Comparison of ENCODE assay signal across 11 mouse cellular contexts in the genomic region with DNA sequence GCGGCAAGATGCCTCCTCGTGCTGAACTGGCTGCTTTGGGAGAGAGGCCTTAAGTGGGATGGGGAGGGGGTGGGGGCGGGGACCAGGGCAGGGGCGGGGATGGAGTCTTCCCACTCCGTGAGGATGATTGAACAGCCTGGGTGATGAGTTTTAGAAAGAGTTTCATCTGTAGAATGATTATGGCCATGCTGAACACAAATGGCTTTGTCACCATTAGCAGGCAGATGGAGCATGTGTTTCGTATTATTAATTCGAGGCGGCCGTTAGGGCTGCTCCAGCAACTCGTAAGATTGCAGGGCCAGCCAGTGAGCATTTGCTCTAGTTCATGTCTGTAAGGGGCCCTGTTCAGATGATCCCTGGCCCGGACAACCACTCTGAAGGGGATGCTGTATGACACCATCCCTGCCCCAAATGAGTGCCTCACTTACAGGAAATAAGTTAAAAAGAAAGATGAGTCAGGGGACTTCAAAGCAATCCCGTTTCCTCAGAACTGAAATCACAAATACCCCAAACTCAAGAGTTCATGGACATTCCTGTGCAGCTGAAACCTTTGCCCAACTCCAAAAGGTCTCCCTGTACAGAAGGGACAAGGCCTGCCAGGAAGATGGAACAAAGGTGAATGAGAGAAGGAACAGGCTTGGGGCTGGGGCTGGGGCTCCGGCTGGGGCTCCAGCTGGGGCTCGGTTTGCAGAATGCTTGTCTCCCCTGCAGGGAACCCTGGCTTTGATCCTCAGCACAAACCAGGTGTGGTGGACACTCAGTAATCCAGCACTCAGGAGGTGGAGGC. TPM values are rescaled to one million over a fixed set of nuclear protein-coding genes. Genes with fewer than 3 reads are reported as not detected.
DNase-seq lines count a peak whose midpoint lies in the region; ATAC-seq and TF ChIP-seq lines count a peak whose summit lies in the region.
"Had no signal": no experiment of that assay in that cellular context is flagged by ENCODE, and none has a peak within 500 bp of the region (broad histone marks: within the 10 kb centered on the region; RNA-seq: fewer than 3 reads in every experiment).

No protein-coding gene starts in this region.

- no peaks in the 10 kb centered on the region for H3K27me3 ChIP-seq in hindbrain, embryonic 10.5 days (ENCODE audit: insufficient read depth, poor library complexity, severe bottlenecking)
- no peaks in the 10 kb centered on the region for H3K27me3 ChIP-seq in hindbrain, embryonic 11.5 days (ENCODE audit: control insufficient read depth, insufficient read depth, low read length)
- no peaks in the 10 kb centered on the region for H3K27me3 ChIP-seq in embryonic facial prominence, embryonic 13.5 days
- no peaks in the 10 kb centered on the region for H3K27me3 ChIP-seq in intestine, postnatal 0 days (replicated peaks; ENCODE audit: control insufficient read depth, insufficient read depth, low read length)
- H3K27me3 ChIP-seq in midbrain, embryonic 14.5 days (ENCODE audit: control insufficient read depth, insufficient read depth, low read length) = no peaks in the 10 kb centered on the region

- peak overlapping the region; percentile 69 for H3K27ac ChIP-seq in hindbrain, embryonic 10.5 days
- no peak overlapping the region for H3K27ac ChIP-seq in hindbrain, embryonic 11.5 days (ENCODE audit: low read depth, low read length)
- peak overlapping the region; percentile 89 for H3K27ac ChIP-seq in embryonic facial prominence, embryonic 13.5 days
- H3K27ac ChIP-seq in intestine, postnatal 0 days (ENCODE audit: low read depth, low read length) = no peak overlapping the region
- H3K27ac ChIP-seq in midbrain, embryonic 14.5 days (replicated peaks; ENCODE audit: low read depth, low read length) = no peak overlapping the region

- H3K4me3 ChIP-seq in hindbrain, embryonic 10.5 days = no peak overlapping the region
- H3K4me3 ChIP-seq in hindbrain, embryonic 11.5 days (ENCODE audit: low read depth, low read length) = no peak overlapping the region
- no peak overlapping the region for H3K4me3 ChIP-seq in embryonic facial prominence, embryonic 13.5 days
- H3K4me3 ChIP-seq in intestine, postnatal 0 days (ENCODE audit: low read depth, low read length) = no peak overlapping the region
- no peak overlapping the region for H3K4me3 ChIP-seq in midbrain, embryonic 14.5 days (replicated peaks; ENCODE audit: low read depth, low read length)

- H3K9ac ChIP-seq in hindbrain, embryonic 11.5 days (ENCODE audit: low read depth, low read length) = no peak overlapping the region
- H3K9ac ChIP-seq in embryonic facial prominence, embryonic 13.5 days = no peak overlapping the region
- no peak overlapping the region for H3K9ac ChIP-seq in intestine, postnatal 0 days (ENCODE audit: low read depth, low read length)
- no peak overlapping the region for H3K9ac ChIP-seq in midbrain, embryonic 14.5 days (replicated peaks; ENCODE audit: low read length)

- peaks cover 42% of the 10 kb centered on the region for H3K4me1 ChIP-seq in hindbrain, embryonic 10.5 days (replicated peaks)
- H3K4me1 ChIP-seq in hindbrain, embryonic 11.5 days (replicated peaks; ENCODE audit: control insufficient read depth, insufficient read depth, low read length) = peaks cover 5% of the 10 kb centered on the region
- H3K4me1 ChIP-seq in embryonic facial prominence, embryonic 13.5 days = peaks cover 59% of the 10 kb centered on the region
- no peaks in the 10 kb centered on the region for H3K4me1 ChIP-seq in intestine, postnatal 0 days (replicated peaks; ENCODE audit: control insufficient read depth, insufficient read depth, low read length)
- H3K4me1 ChIP-seq in midbrain, embryonic 14.5 days (ENCODE audit: control insufficient read depth, insufficient read depth, low read length) = peaks cover 4% of the 10 kb centered on the region

- TF ChIP-seq CTCF in intestine, postnatal 0 days (IDR thresholded peaks at IDR 0.05; ENCODE audit: low read depth) = 0 out of 2 replicates have a peak, but pooled peaks have one; percentile 21

- intact Hi-C loops in left cerebral cortex, postnatal 14 days (cut with DNase I) = loop anchor here (10.0 kb wide), 1 partner anchor 201 kb away; a partner anchor contains a TSS

- H3K9me3 ChIP-seq in hindbrain, embryonic 10.5 days = no peaks in the 10 kb centered on the region
- no peaks in the 10 kb centered on the region for H3K9me3 ChIP-seq in hindbrain, embryonic 11.5 days (ENCODE audit: control insufficient read depth, low read length)
- no peaks in the 10 kb centered on the region for H3K9me3 ChIP-seq in embryonic facial prominence, embryonic 13.5 days
- H3K9me3 ChIP-seq in intestine, postnatal 0 days (ENCODE audit: control insufficient read depth) = no peaks in the 10 kb centered on the region
- H3K9me3 ChIP-seq in midbrain, embryonic 14.5 days (ENCODE audit: control insufficient read depth, low read length) = no peaks in the 10 kb centered on the region

- no peak overlapping the region for H3K4me2 ChIP-seq in hindbrain, embryonic 11.5 days (replicated peaks; ENCODE audit: low read depth, low read length)
- peak overlapping the region; percentile 34 for H3K4me2 ChIP-seq in embryonic facial prominence, embryonic 13.5 days
- H3K4me2 ChIP-seq in intestine, postnatal 0 days (replicated peaks; ENCODE audit: low read depth) = no peak overlapping the region
- H3K4me2 ChIP-seq in midbrain, embryonic 14.5 days (ENCODE audit: low read length) = no peak overlapping the region

- DNase-seq in hindbrain, embryonic 10.5 days (ENCODE audit: low spot score) = peak; percentile 34
- no peak for DNase-seq in hindbrain, embryonic 11.5 days (ENCODE audit: low spot score)
- peak; percentile 62 for DNase-seq in midbrain, embryonic 14.5 days
- no peak for DNase-seq in left cerebral cortex, postnatal 14 days (ENCODE audit: low spot score in 2 of 2)
- no peak for DNase-seq in lung, postnatal 25 days (ENCODE audit: low spot score)
- DNase-seq: cerebellum, adult 8-10 months; thymus, adult 18-20 months had no signal

- WGBS in hindbrain, embryonic 10.5 days = 28% methylated on average over 14 of the region's 14 CpGs
- 25% methylated on average over 14 of the region's 14 CpGs for WGBS in hindbrain, embryonic 11.5 days
- WGBS in embryonic facial prominence, embryonic 13.5 days = 12% methylated on average over 14 of the region's 14 CpGs
- WGBS in intestine, postnatal 0 days = 43% methylated on average over 14 of the region's 14 CpGs
- 24% methylated on average over 14 of the region's 14 CpGs for WGBS in midbrain, embryonic 14.5 days

- ATAC-seq in hindbrain, embryonic 11.5 days (ENCODE audit: low FRiP score) = no peak
- no peak for ATAC-seq in embryonic facial prominence, embryonic 13.5 days (ENCODE audit: insufficient number of reproducible peaks, insufficient read depth, low FRiP score, low TSS enrichment, low read depth)
- ATAC-seq in intestine, postnatal 0 days = no peak
- no peak for ATAC-seq in midbrain, embryonic 14.5 days (ENCODE audit: low FRiP score, low TSS enrichment)
- no peak for ATAC-seq in megakaryocyte-erythroid progenitor cell, adult 5-6 weeks (replicated peaks; ENCODE audit: low FRiP score, low TSS enrichment, poor library complexity, severe bottlenecking)

- H3K36me3 ChIP-seq in hindbrain, embryonic 10.5 days = no peaks in the 10 kb centered on the region
- H3K36me3 ChIP-seq in hindbrain, embryonic 11.5 days (ENCODE audit: control insufficient read depth, insufficient read depth, low read length) = no peaks in the 10 kb centered on the region
- H3K36me3 ChIP-seq in embryonic facial prominence, embryonic 13.5 days = no peaks in the 10 kb centered on the region
- H3K36me3 ChIP-seq in intestine, postnatal 0 days (ENCODE audit: control insufficient read depth, insufficient read depth) = no peaks in the 10 kb centered on the region
- H3K36me3 ChIP-seq in midbrain, embryonic 14.5 days (ENCODE audit: control insufficient read depth, insufficient read depth, low read length) = no peaks in the 10 kb centered on the region

RNA-seq across cellular contexts. Expression of a gene that starts 46.5 kb away (rescaled TPM):
- 46.9 and 54.5 TPM in 2 replicates for polyA plus RNA-seq in hindbrain, embryonic 10.5 days (2016; fragmentation: Nextera tagmentation; extraction: Ambion mirVana)
- 47.2 TPM in 2 replicates for polyA plus RNA-seq in hindbrain, embryonic 11.5 days (2014; fragmentation: Nextera tagmentation; extraction: Ambion mirVana)
- polyA plus RNA-seq in embryonic facial prominence, embryonic 13.5 days (2015; fragmentation: Nextera tagmentation; extraction: Ambion mirVana) = 89.1 and 104 TPM in 2 replicates
- polyA plus RNA-seq in intestine, postnatal 0 days (2015; fragmentation: Nextera tagmentation; extraction: Ambion mirVana) = 37.4 and 40.1 TPM in 2 replicates
- polyA plus RNA-seq in midbrain, embryonic 14.5 days (2014; fragmentation: Nextera tagmentation; extraction: Ambion mirVana) = 16.5 and 24.6 TPM in 2 replicates
- total RNA-seq in left cerebral cortex, postnatal 14 days (2021) = 10 to 100 TPM; 48.0 to 51.9 TPM
- total RNA-seq in megakaryocyte-erythroid progenitor cell, adult 5-6 weeks (2014; fragmentation: Nextera tagmentation) = not detected in 2 replicates
- not detected in 2 replicates for total RNA-seq in megakaryocyte-erythroid progenitor cell, adult 5-6 weeks (2017)
- total RNA-seq: MEL had no signal

Comparison
In these comparisons a context has a peak if more than half of its experiments do, and no peak if none do; other contexts are left out.
1. DNase-seq: peak in hindbrain, embryonic 10.5 days (single experiment) and midbrain, embryonic 14.5 days (single experiment); none in hindbrain, embryonic 11.5 days (single experiment), left cerebral cortex, postnatal 14 days (0 of 2) and lung, postnatal 25 days (single experiment).
2. H3K27ac ChIP-seq: peak in hindbrain, embryonic 10.5 days (single experiment) and embryonic facial prominence, embryonic 13.5 days (single experiment); none in hindbrain, embryonic 11.5 days (single experiment), intestine, postnatal 0 days (single experiment) and midbrain, embryonic 14.5 days (single experiment).